Mouse (Mus musculus): Measurements from ENCODE around the gene Slc37a1.

Slc37a1 gene

DNA sequence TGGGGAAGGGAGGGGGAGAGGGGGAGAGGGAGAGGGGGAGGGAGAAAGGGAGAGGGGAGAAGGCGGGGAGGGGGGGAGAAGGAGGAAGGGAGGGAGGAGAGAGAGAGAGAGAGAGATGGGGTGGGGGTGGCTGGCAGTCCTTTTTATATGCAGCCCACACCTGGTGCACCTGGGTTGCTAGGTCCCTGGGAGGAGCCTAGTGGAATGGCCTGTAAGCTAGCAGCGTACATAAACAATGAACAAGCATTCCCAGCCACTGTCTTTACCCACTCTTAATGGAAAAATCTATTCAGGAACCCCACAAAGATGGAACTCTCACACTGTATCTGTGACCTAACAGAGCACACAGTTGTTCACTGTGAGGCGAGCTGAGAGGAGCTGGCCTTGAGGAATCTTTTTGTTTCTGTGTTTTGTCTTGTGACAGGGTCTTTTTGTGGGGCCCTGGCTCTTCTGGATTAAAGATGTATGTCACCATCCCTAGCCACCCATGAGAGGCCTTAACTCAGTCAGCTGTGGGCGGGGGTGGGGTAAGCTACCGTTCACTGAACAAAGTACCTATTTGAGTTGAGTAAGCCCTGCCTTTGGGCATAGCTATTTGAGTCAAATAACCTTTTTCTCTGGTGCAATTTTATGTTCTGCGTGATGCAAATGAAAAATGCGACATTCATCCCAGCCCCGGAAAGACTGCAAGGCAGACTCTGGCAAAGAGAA is 69.4 kb downstream of the Slc37a1 start:
- DNase-seq = no peak

DNA sequence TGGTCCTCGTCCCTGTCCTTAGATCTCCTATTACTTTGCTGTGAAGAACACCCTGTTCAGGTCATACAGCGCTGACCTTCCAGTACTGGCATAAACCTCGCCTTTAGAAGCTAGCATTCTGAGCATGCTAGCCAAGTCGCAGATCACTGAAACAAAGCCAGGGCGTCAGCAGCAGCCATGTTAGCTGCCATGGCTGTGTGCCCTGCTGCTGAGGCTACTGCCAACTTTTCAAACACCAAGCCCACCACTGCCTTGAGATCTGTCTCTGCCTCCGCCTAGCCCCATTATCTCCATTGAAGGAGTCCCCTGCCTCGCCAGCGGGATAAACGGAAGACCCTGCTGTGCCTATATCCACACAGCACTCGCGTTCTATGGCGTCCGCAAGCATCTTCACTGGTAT is 74.0 kb downstream of the Slc37a1 start:
- no peak for DNase-seq

GRCm38 (mm10) chr17:31365586-31366166 is 79.1 kb downstream of the Slc37a1 start:
- DNase-seq = no peak

DNA sequence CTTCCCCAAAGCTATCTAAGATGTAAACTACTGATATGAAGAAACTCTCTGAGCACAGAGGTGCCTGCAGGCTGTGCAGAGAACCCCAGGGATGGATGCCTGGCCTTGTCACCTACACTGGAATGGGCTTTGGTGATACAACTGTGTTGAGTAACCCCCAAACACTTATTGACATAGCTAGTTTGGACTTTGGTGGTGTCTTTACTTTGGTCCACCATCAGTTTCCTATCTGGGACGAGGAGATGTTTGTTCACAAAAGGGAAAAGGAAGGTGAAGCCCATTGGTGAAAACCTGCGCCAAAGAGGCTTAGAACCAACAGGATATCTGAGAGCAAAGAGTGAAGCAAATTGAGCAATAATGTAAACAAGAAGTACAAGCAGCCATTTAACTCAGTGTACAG is 83.6 kb downstream of the Slc37a1 start:
- no peak for DNase-seq

GRCm38 (mm10) chr17:31370931-31371330 is 84.3 kb downstream of the Slc37a1 start:
- DNase-seq = no peak

DNA sequence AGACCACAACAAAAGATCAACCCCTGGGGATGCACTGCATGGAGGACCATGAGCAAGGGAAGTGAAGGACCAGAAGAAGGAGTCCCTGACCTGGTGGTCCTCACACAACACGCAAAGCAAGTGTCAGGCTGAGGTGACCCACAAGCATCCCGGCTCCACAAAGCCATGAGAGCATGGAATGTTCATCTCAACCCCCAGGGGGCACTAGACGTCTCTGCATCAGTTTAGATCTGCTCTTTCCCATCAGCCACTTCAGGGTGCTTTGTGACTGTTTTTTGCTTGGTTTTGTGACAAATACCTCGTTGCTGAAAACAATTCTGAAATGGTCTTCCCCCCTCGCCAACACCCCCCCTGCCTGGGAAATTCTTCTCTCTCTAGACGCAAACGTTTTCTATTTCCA is 91.4 kb downstream of the Slc37a1 start:
- peak; percentile 77 for DNase-seq

DNA sequence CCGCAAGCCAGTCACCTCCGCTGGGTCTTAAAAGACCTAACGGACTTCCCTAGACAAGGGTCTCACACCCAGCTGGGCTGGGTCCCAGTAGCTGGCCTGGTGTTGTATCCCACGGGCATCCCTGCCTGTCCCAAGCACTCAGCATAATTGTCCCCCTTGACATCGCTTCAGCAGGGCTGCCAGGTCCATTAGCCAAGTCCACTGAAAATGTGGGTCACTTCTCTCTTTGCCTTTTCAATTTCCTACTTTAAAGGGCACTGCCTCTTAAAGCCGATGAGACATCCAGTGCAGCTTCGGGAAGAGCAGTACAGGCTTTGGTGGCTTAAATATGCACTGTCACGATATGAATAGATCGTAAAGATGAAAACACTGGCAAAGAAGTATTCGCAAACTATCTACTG is 91.8 kb downstream of the Slc37a1 start:
- no peak for DNase-seq

GRCm38 (mm10) chr17:31379086-31379485 is 92.5 kb downstream of the Slc37a1 start:
- no peak for DNase-seq

GRCm38 (mm10) chr17:31379863-31380262 is 93.3 kb downstream of the Slc37a1 start:
- DNase-seq = no peak

DNA sequence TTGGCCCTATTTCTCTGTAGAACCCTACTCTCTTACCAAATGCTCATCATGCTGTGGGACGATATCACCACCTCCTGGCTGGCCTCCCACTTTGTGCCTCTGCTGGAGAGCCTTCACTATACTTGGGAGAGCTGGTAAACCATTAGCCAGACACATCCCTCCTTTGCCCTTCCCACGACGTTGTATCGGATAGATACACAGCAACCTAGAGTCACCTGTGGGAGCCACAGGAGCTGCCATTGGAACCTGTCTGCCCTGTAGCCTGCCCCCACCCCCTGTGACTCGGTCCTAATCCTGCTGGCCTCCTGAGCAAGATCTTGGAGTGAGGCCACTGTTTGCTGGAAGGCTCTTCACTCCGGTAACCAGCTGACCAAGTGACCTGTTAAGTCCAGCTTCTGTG is 96.7 kb downstream of the Slc37a1 start:
- no peak for DNase-seq

DNA sequence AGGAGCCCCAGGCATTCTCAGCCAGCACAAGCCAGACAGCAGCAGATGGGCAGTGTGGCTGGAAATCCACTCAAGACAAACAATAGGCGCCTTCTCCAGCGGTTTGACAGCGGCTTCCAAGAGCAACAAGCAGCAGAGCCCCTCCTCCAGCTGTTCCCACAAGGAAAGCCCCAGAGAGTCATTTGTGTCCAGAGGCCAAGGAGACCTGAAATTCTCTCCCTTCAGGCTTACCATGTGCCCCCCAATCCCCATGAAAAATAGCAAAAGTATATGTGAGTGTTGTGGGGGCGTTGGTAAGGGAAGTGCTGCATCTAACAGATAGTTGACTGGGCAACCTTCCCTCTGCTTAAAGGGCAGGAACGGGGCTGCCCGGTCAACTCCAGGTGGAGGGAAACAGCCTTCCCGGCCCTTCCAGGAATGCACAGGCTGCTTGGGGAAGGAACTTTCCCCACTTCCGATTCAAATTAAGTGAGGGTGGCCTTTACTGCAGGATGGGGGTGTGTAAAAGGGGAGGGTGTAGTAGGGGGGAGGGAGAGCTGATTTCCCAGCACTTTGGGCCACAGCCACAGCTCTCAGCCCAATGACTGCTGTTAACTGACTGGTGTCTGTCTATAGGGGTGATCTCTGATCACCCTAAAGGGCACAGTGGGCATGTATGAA is 98.5 kb downstream of the Slc37a1 start:
- no peak for DNase-seq

GRCm38 (mm10) chr17:31385671-31386665 is 99.4 kb downstream of the Slc37a1 start, which contains the start of gene Pde9a:
Gene Pde9a, plus strand, starts transcription at chr17:31386210.
- peak; percentile 75 for DNase-seq

DNA sequence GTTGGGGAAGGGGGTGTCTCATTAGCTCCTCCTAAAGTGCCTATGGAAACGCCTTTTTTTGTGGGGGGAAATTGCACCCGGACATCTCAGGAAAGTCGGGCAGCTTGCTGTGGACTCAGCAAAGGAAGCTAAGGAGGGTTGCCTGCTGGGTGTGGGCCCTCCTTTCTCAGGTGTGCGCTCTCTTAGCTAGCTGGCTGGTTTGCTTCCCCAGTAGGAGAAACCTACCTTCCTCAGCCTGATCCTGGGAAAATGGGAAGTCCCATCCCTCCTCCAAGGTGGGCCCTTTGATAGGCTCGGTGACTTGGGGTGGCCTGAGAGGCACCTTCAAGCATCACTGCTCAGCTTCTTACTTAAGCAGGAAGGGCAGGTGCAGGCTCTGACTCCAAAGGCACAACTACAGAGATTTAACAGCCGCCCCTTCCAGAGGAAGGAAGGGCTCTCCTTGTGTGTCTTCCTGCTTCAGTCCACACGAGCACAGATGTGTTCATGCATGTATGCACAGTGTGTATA is 100.2 kb downstream of the Slc37a1 start:
- DNase-seq = no peak

- no peak for DNase-seq
These were observed 102.9 kb downstream of the Slc37a1 start for GRCm38 (mm10) chr17:31389432-31390050.

GRCm38 (mm10) chr17:31391462-31391861 is 104.9 kb downstream of the Slc37a1 start:
- no peak for DNase-seq

GRCm38 (mm10) chr17:31392041-31392440 is 105.4 kb downstream of the Slc37a1 start:
- no peak for DNase-seq

- DNase-seq = no peak
These were observed 107.2 kb downstream of the Slc37a1 start for GRCm38 (mm10) chr17:31393811-31394210.

- DNase-seq = no peak
These were observed 113.7 kb downstream of the Slc37a1 start for GRCm38 (mm10) chr17:31400294-31400693.

Measured in thymus, postnatal 4 days (tissue).